Mouse (Mus musculus) lung, postnatal 0 days (tissue): ENCODE results near the gene Eef1a1.

Source experiments
- CTCF ChIP-seq: IDR thresholded peaks from 2 replicates; pipeline ENCODE4 v1.5.1; 2016; ENCODE audit warnings: antibody characterized with exemption, mild to moderate bottlenecking
- EP300 ChIP-seq: IDR thresholded peaks from 2 replicates; pipeline ENCODE4 v1.6.1; 2016; ENCODE audit warnings: antibody characterized with exemption, mild to moderate bottlenecking, control low read depth

GRCm38 (mm10) chr9:78508106-78508786 lies 19.3 kb upstream of the Eef1a1 start:
- TF ChIP-seq CTCF: no peak
- no peak for TF ChIP-seq EP300
